Mouse (Mus musculus) bone marrow, adult 2 months (tissue): ENCODE measurements around the gene Gpsm3. TPM values are rescaled to one million over a fixed set of nuclear protein-coding genes. Genes with fewer than 3 reads are reported as not detected.

Experiments
- H3K27ac ChIP-seq: fragments of 200-500 bp; 2 replicates; pipeline ENCODE4 v1.5.1; 2012; ENCODE audit warnings: low read depth, mild to moderate bottlenecking, control low read depth, inconsistent platforms, low read length; ENCODE audit not compliant: control insufficient read depth, poor library complexity, insufficient read depth
- H3K4me1 ChIP-seq: fragments of 200-500 bp; 2 replicates; pipeline ENCODE4 v1.6.1; 2011; ENCODE audit warnings: low read length; ENCODE audit not compliant: control insufficient read depth, insufficient read depth
- H3K4me3 ChIP-seq: fragments of 200-500 bp; replicated peaks from 2 replicates; pipeline ENCODE3; 2011; ENCODE audit warnings: mild to moderate bottlenecking, low read depth, low read length, control low read depth; ENCODE audit not compliant: control insufficient read depth
- CTCF ChIP-seq: fragments of 200-500 bp; IDR thresholded peaks from 2 replicates; pipeline ENCODE4 v1.5.1; 2011; ENCODE audit warnings: low read length, control low read depth; ENCODE audit not compliant: control insufficient read depth, insufficient read depth
- POLR2A ChIP-seq: fragments of 200-500 bp; IDR thresholded peaks from 2 replicates; pipeline ENCODE4 v1.6.1; 2011; ENCODE audit warnings: low read depth, mild to moderate bottlenecking, control low read depth, low read length, borderline replicate concordance; ENCODE audit not compliant: control insufficient read depth
- WGBS: fragments of 180-500 bp; shearing (Covaris S2); methylation state at CpG from one replicate; pipeline ENCODE4 v1.1.7; 2018; 5-methylcytosine and 5-hydroxymethylcytosine counted together
- polyA plus RNA-seq: library from polyadenylated mRNA; stranded (reverse); fragments of >200 nt; gene quantifications from 2 replicates; pipeline ENCODE4 v1.2.4, GENCODE M21; 2011; ENCODE audit warnings: low replicate concordance; ENCODE audit not compliant: missing spikeins, insufficient read depth, insufficient read length

Gpsm3 gene
- polyA plus RNA-seq, 1 experiment = 156 TPM

DNA sequence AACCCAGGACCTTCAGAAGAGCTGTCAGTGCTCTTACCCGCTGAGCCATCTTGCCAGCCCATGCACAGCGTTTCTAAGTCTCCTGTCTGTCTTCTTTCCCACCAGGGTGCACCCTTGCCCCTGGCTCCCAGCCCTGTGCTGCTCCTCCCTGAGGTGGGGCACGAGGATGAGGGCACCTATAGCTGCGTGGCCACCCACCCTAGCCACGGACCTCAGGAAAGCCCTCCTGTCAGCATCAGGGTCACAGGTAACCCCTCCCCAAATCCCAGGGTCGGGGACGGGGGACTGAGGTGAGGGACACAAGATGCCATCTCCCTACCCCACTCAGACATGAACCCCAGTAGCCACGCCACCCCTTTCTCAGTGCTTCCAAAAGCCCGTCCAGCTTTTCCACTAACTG lies 10.3 kb downstream of the Gpsm3 start:
- H3K4me1 ChIP-seq = peaks cover 2% of the 10 kb centered on the region
- no peak for TF ChIP-seq POLR2A
- no peak for TF ChIP-seq CTCF
- WGBS = 75% methylated on average over 9 of the region's 9 CpGs
- no peak overlapping the region for H3K27ac ChIP-seq
- H3K4me3 ChIP-seq = no peak overlapping the region

GRCm38 (mm10) chr17:34601796-34602195 lies 12.2 kb downstream of the Gpsm3 start:
- peaks cover 4% of the 10 kb centered on the region for H3K4me1 ChIP-seq
- 88% methylated on average over 12 of the region's 12 CpGs for WGBS
- TF ChIP-seq CTCF (no peak), POLR2A (no peak)
- no peak overlapping the region for H3K27ac ChIP-seq
- no peak overlapping the region for H3K4me3 ChIP-seq

GRCm38 (mm10) chr17:34603375-34604060 lies 13.9 kb downstream of the Gpsm3 start, which contains the start of gene Rnf5:
Gene Rnf5 (minus strand): TSS chr17:34603690.
- Histone ChIP-seq H3K4me3 (peak within 1 kb of the TSS; percentile 80), H3K27ac (peak within 1 kb of the TSS; percentile 94), H3K4me1 (peaks cover 8% of the 10 kb centered on the region)
- WGBS = under 1% methylated on average over 30 of the region's 30 CpGs
- no peak for TF ChIP-seq POLR2A
- no peak for TF ChIP-seq CTCF

GRCm38 (mm10) chr17:34604061-34604508 lies 14.5 kb downstream of the Gpsm3 start, which contains the start of gene Agpat1:
Gene Agpat1 (plus strand): TSS chr17:34604262.
- Histone ChIP-seq H3K27ac (peak within 1 kb of the TSS; percentile 94), H3K4me1 (peaks cover 8% of the 10 kb centered on the region), H3K4me3 (peak within 1 kb of the TSS; percentile 80)
- under 1% methylated on average over 35 of the region's 35 CpGs for WGBS
- TF ChIP-seq CTCF = no peak
- TF ChIP-seq POLR2A = peak; percentile 91; the same call in 1 of the 2 replicates

- whole genome bisulfite sequencing = 16% methylated on average over 24 of the region's 24 CpGs
- H3K4me1 ChIP-seq = peaks cover 8% of the 10 kb centered on the region; the same call in 1 of the 2 replicates
- H3K4me3 ChIP-seq = peak overlapping the region; percentile 80
- peak overlapping the region; percentile 94 for H3K27ac ChIP-seq
- TF ChIP-seq CTCF (no peak), POLR2A (no peak)
Measured at GRCm38 (mm10) chr17:34604511-34605237, 15.1 kb downstream of the Gpsm3 start.

- Histone ChIP-seq H3K4me3 (peak overlapping the region; percentile 75), H3K4me1 (peaks cover 8% of the 10 kb centered on the region; the same call in 1 of the 2 replicates), H3K27ac (peak overlapping the region; percentile 94)
- TF ChIP-seq CTCF (no peak), POLR2A (peak; percentile 90; the same call in 1 of the 2 replicates)
- WGBS = 0% methylated on average over 30 of the region's 30 CpGs
Measured at GRCm38 (mm10) chr17:34605609-34606008, 16.0 kb downstream of the Gpsm3 start.

GRCm38 (mm10) chr17:34606186-34607039 lies 16.8 kb downstream of the Gpsm3 start:
- 11% methylated on average over 32 of the region's 32 CpGs for WGBS
- Histone ChIP-seq H3K4me1 (peaks cover 8% of the 10 kb centered on the region; the same call in 1 of the 2 replicates), H3K4me3 (peak overlapping the region; percentile 75), H3K27ac (peak overlapping the region; percentile 94; the same call in 1 of the 2 replicates)
- TF ChIP-seq CTCF (no peak), POLR2A (no peak)
